Mouse (Mus musculus): ENCODE measurements at regions not wholly inside any gene's neighbourhood (a gene's known extent, or its start where the extent isn't known, plus 50 kb on each side); places are given as distances from the start of the nearest gene placed in this dataset.

GRCm38 (mm10) chr14:102396036-102396734 is 586.3 kb downstream of the Kctd12 start:
- H3K27me3 ChIP-seq = no peaks in the 10 kb centered on the region
- H3K4me3 ChIP-seq (replicated peaks) = no peak overlapping the region
- 84% methylated on average over 7 of the region's 7 CpGs for WGBS
- no peak for ATAC-seq (ENCODE audit: insufficient number of reproducible peaks, insufficient read depth, low FRiP score, low TSS enrichment, low read depth)
- no peak overlapping the region for H3K4me2 ChIP-seq
- H3K4me1 ChIP-seq (replicated peaks) = 0 out of 2 replicates have a peak, but pooled peaks cover under 1% of the 10 kb centered on the region
- no peaks in the 10 kb centered on the region for H3K9me3 ChIP-seq
- H3K36me3 ChIP-seq = no peaks in the 10 kb centered on the region
- H3K9ac ChIP-seq (replicated peaks) = no peak overlapping the region
- no peak overlapping the region for H3K27ac ChIP-seq

GRCm38 (mm10) chr14:102392351-102392750 is 590.1 kb downstream of the Kctd12 start:
- H3K27me3 ChIP-seq = no peaks in the 10 kb centered on the region
- H3K9me3 ChIP-seq = no peaks in the 10 kb centered on the region
- H3K4me1 ChIP-seq (replicated peaks) = no peaks in the 10 kb centered on the region
- no peak overlapping the region for H3K4me3 ChIP-seq (replicated peaks)
- WGBS = 79% methylated on average over 3 of the region's 3 CpGs
- no peak for ATAC-seq (ENCODE audit: insufficient number of reproducible peaks, insufficient read depth, low FRiP score, low TSS enrichment, low read depth)
- no peak overlapping the region for H3K9ac ChIP-seq (replicated peaks)
- H3K27ac ChIP-seq = no peak overlapping the region
- no peaks in the 10 kb centered on the region for H3K36me3 ChIP-seq
- no peak overlapping the region for H3K4me2 ChIP-seq

- Histone ChIP-seq H3K36me3 (no peaks in the 10 kb centered on the region), H3K27ac (no peak overlapping the region), H3K4me3 (replicated peaks) (no peak overlapping the region), H3K27me3 (no peaks in the 10 kb centered on the region), H3K9me3 (no peaks in the 10 kb centered on the region), H3K4me1 (replicated peaks) (no peaks in the 10 kb centered on the region), H3K9ac (replicated peaks) (no peak overlapping the region), H3K4me2 (no peak overlapping the region)
- 73% methylated on average over 5 of the region's 5 CpGs for WGBS
- no peak for ATAC-seq (ENCODE audit: insufficient number of reproducible peaks, insufficient read depth, low FRiP score, low TSS enrichment, low read depth)
These were observed 609.4 kb downstream of the Kctd12 start for GRCm38 (mm10) chr14:102372994-102373567.

GRCm38 (mm10) chr14:102361589-102361988 is 620.8 kb downstream of the Kctd12 start:
- H3K36me3 ChIP-seq = no peaks in the 10 kb centered on the region
- H3K9me3 ChIP-seq = no peaks in the 10 kb centered on the region
- no peak overlapping the region for H3K4me2 ChIP-seq
- ATAC-seq (ENCODE audit: insufficient number of reproducible peaks, insufficient read depth, low FRiP score, low TSS enrichment, low read depth) = no peak
- no peak overlapping the region for H3K4me3 ChIP-seq (replicated peaks)
- H3K9ac ChIP-seq (replicated peaks) = no peak overlapping the region
- H3K27ac ChIP-seq = no peak overlapping the region
- H3K4me1 ChIP-seq (replicated peaks) = no peaks in the 10 kb centered on the region
- WGBS = 83% methylated on average over 2 of the region's 2 CpGs
- H3K27me3 ChIP-seq = no peaks in the 10 kb centered on the region

- H3K27me3 ChIP-seq = no peaks in the 10 kb centered on the region
- no peak for ATAC-seq (ENCODE audit: insufficient number of reproducible peaks, insufficient read depth, low FRiP score, low TSS enrichment, low read depth)
- no peaks in the 10 kb centered on the region for H3K4me1 ChIP-seq (replicated peaks)
- no peak overlapping the region for H3K4me2 ChIP-seq
- H3K9ac ChIP-seq (replicated peaks) = no peak overlapping the region
- no peaks in the 10 kb centered on the region for H3K9me3 ChIP-seq
- no peak overlapping the region for H3K27ac ChIP-seq
- H3K36me3 ChIP-seq = no peaks in the 10 kb centered on the region
- H3K4me3 ChIP-seq (replicated peaks) = no peak overlapping the region
These were observed 599.7 kb downstream of the Lmo7 start for GRCm38 (mm10) chr14:102329409-102329808.

GRCm38 (mm10) chr14:102306332-102306731 is 576.6 kb downstream of the Lmo7 start:
- no peaks in the 10 kb centered on the region for H3K9me3 ChIP-seq
- H3K27ac ChIP-seq = no peak overlapping the region
- no peak overlapping the region for H3K9ac ChIP-seq (replicated peaks)
- no peak overlapping the region for H3K4me2 ChIP-seq
- H3K4me3 ChIP-seq (replicated peaks) = no peak overlapping the region
- no peak for ATAC-seq (ENCODE audit: insufficient number of reproducible peaks, insufficient read depth, low FRiP score, low TSS enrichment, low read depth)
- 86% methylated on average over 6 of the region's 6 CpGs for WGBS
- H3K27me3 ChIP-seq = no peaks in the 10 kb centered on the region
- no peaks in the 10 kb centered on the region for H3K36me3 ChIP-seq
- no peaks in the 10 kb centered on the region for H3K4me1 ChIP-seq (replicated peaks)

GRCm38 (mm10) chr14:102302826-102303225 is 573.1 kb downstream of the Lmo7 start:
- Histone ChIP-seq H3K27me3 (no peaks in the 10 kb centered on the region), H3K4me3 (replicated peaks) (no peak overlapping the region), H3K36me3 (no peaks in the 10 kb centered on the region), H3K4me1 (replicated peaks) (no peaks in the 10 kb centered on the region), H3K9me3 (no peaks in the 10 kb centered on the region), H3K4me2 (no peak overlapping the region), H3K9ac (replicated peaks) (no peak overlapping the region), H3K27ac (no peak overlapping the region)
- no peak for ATAC-seq (ENCODE audit: insufficient number of reproducible peaks, insufficient read depth, low FRiP score, low TSS enrichment, low read depth)
- 88% methylated on average over 2 of the region's 2 CpGs for WGBS

- Histone ChIP-seq H3K4me1 (replicated peaks) (no peaks in the 10 kb centered on the region), H3K4me2 (no peak overlapping the region), H3K4me3 (replicated peaks) (no peak overlapping the region), H3K9ac (replicated peaks) (no peak overlapping the region), H3K9me3 (no peaks in the 10 kb centered on the region), H3K27ac (no peak overlapping the region), H3K36me3 (no peaks in the 10 kb centered on the region), H3K27me3 (no peaks in the 10 kb centered on the region)
- WGBS = 90% methylated on average over 6 of the region's 6 CpGs
- ATAC-seq (ENCODE audit: insufficient number of reproducible peaks, insufficient read depth, low FRiP score, low TSS enrichment, low read depth) = no peak
These were observed 570.5 kb downstream of the Lmo7 start for GRCm38 (mm10) chr14:102300251-102300650.

GRCm38 (mm10) chr14:102291361-102291760 is 561.6 kb downstream of the Lmo7 start:
- no peak for ATAC-seq (ENCODE audit: insufficient number of reproducible peaks, insufficient read depth, low FRiP score, low TSS enrichment, low read depth)
- Histone ChIP-seq H3K27me3 (no peaks in the 10 kb centered on the region), H3K9me3 (no peaks in the 10 kb centered on the region), H3K27ac (no peak overlapping the region), H3K9ac (replicated peaks) (no peak overlapping the region), H3K36me3 (no peaks in the 10 kb centered on the region), H3K4me2 (no peak overlapping the region), H3K4me1 (replicated peaks) (no peaks in the 10 kb centered on the region), H3K4me3 (replicated peaks) (no peak overlapping the region)
- 81% methylated on average over 1 of the region's 1 CpGs for whole genome bisulfite sequencing

GRCm38 (mm10) chr14:102250076-102250475 is 520.3 kb downstream of the Lmo7 start:
- H3K4me3 ChIP-seq (replicated peaks) = no peak overlapping the region
- H3K9me3 ChIP-seq = no peaks in the 10 kb centered on the region
- no peaks in the 10 kb centered on the region for H3K36me3 ChIP-seq
- H3K9ac ChIP-seq (replicated peaks) = no peak overlapping the region
- H3K4me2 ChIP-seq = no peak overlapping the region
- ATAC-seq (ENCODE audit: insufficient number of reproducible peaks, insufficient read depth, low FRiP score, low TSS enrichment, low read depth) = no peak
- WGBS = 89% methylated on average over 5 of the region's 5 CpGs
- no peaks in the 10 kb centered on the region for H3K27me3 ChIP-seq
- H3K4me1 ChIP-seq (replicated peaks) = peaks cover 3% of the 10 kb centered on the region; the same call in 1 of the 2 replicates
- no peak overlapping the region for H3K27ac ChIP-seq

GRCm38 (mm10) chr14:102248581-102248980 is 518.8 kb downstream of the Lmo7 start:
- 84% methylated on average over 2 of the region's 2 CpGs for WGBS
- no peak for ATAC-seq (ENCODE audit: insufficient number of reproducible peaks, insufficient read depth, low FRiP score, low TSS enrichment, low read depth)
- H3K4me3 ChIP-seq (replicated peaks) = no peak overlapping the region

GRCm38 (mm10) chr14:102248023-102248422 is 518.3 kb downstream of the Lmo7 start:
- Histone ChIP-seq H3K4me3 (replicated peaks) (no peak overlapping the region), H3K9me3 (no peaks in the 10 kb centered on the region), H3K9ac (replicated peaks) (no peak overlapping the region), H3K27ac (no peak overlapping the region), H3K4me2 (no peak overlapping the region), H3K27me3 (no peaks in the 10 kb centered on the region), H3K4me1 (replicated peaks) (peaks cover 3% of the 10 kb centered on the region; the same call in 1 of the 2 replicates), H3K36me3 (no peaks in the 10 kb centered on the region)
- ATAC-seq (ENCODE audit: insufficient number of reproducible peaks, insufficient read depth, low FRiP score, low TSS enrichment, low read depth) = no peak
- WGBS = 82% methylated on average over 5 of the region's 5 CpGs

More at GRCm38 (mm10) chr14:102248581-102248980, 518.8 kb downstream of the Lmo7 start:
- Histone ChIP-seq H3K9ac (replicated peaks) (no peak overlapping the region), H3K4me2 (no peak overlapping the region), H3K27ac (no peak overlapping the region), H3K9me3 (no peaks in the 10 kb centered on the region), H3K27me3 (no peaks in the 10 kb centered on the region), H3K36me3 (no peaks in the 10 kb centered on the region), H3K4me1 (replicated peaks) (peaks cover 3% of the 10 kb centered on the region; the same call in 1 of the 2 replicates)

Measured in limb, embryonic 12.5 days (tissue).